Mouse (Mus musculus): ENCODE data around the gene Adap2. TPM values are rescaled to one million over a fixed set of nuclear protein-coding genes. Genes with fewer than 3 reads are reported as not detected.
A peak's percentile ranks its signal among the peaks of the same experiment; 100 is the strongest.

Adap2 gene
- polyA plus RNA-seq (2012; rRNA removed) = 1.2 and 3.1 TPM in 2 replicates

DNA sequence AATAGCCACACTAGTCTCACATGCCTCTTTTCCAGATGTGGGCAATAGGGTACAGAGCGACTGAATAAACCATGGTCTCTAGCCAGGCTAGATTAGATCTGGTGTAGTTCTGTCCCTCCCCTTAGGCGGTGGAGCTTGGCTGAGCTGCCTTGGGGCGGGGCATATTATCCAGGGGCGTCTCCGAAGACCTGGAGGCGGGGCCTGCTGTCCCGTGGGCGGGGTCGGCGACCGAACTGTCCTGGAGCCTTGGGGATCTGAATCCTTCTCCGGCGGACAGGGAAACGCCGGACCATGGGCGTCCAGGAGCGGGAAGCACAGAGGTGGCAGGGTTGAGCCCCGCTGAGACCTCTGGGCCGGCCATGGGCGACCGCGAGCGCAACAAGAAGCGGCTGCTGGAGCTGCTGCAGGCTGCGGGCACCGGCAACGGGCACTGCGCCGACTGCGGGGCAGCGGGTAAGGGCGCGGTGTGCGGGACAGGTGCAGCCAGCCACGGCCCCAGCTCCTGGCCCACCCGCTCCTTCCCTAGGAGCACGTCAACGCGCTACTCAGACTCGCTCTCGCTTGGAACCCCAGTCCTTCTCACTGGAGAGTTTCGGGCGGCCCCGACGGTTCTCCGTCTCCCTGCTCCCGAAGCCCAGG lies at the start of gene Adap2:
Adap2 (plus strand) TSS at position 249 of the 639 bp plus-strand sequence.
- peak; percentile 76 for DNase-seq (ENCODE audit: low read depth)

DNA sequence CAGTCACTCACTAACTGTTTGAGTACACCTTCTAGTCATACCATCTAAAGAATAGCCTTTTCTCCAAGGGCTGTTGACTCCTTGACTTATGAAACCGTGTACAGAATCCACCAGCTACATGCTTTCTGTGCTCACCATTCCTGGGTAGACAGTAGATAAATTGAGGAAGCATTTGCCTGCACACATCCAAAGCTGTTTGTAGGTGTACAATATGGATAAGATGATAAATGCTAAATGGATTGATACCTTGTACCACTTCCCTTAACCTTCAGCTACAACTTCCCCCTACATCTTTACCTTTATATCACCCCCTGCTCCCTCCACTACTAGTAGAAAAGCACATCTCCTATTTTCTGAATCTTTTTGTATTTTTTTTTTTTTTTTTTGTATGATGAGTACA lies 49.5 kb upstream of the Adap2 start:
- DNase-seq (ENCODE audit: low read depth) = no peak
- TF ChIP-seq CTCF (IDR thresholded peaks at IDR 0.05; ENCODE audit: borderline replicate concordance, extremely low read depth, insufficient read depth, insufficient read length) (no peak), POLR2A (IDR thresholded peaks at IDR 0.05; ENCODE audit: borderline replicate concordance, extremely low read depth, insufficient read depth, insufficient read length, poor library complexity, severe bottlenecking) (no peak)

More for the DNA sequence above, at the start of gene Adap2:
- TF ChIP-seq CTCF (IDR thresholded peaks at IDR 0.05; ENCODE audit: borderline replicate concordance, extremely low read depth, insufficient read depth, insufficient read length) (no peak), POLR2A (IDR thresholded peaks at IDR 0.05; ENCODE audit: borderline replicate concordance, extremely low read depth, insufficient read depth, insufficient read length, poor library complexity, severe bottlenecking) (no peak)

DNA sequence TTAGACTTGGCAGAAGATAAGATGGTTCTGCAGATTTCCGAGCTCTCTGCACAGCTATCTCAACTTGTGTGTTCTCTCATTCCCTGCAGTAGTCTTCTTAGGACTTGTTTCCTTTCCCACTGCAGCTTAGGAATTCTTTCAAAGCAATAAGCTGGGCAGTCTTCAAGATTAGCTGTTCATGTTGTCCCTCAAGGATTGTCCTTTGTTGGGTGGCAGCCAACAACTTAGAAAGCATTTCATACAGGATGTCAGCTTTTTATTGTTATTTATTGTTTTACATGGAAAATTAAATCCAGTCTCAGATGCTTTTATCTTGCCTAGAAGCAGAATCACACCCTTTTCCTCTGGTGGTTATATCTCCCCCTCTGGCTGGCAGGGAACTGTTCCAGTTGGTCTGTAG lies 37.5 kb upstream of the Adap2 start:
- no peak for DNase-seq (ENCODE audit: low read depth)
- TF ChIP-seq POLR2A (IDR thresholded peaks at IDR 0.05; ENCODE audit: borderline replicate concordance, extremely low read depth, insufficient read depth, insufficient read length, poor library complexity, severe bottlenecking) (no peak), CTCF (IDR thresholded peaks at IDR 0.05; ENCODE audit: borderline replicate concordance, extremely low read depth, insufficient read depth, insufficient read length) (no peak)

DNA sequence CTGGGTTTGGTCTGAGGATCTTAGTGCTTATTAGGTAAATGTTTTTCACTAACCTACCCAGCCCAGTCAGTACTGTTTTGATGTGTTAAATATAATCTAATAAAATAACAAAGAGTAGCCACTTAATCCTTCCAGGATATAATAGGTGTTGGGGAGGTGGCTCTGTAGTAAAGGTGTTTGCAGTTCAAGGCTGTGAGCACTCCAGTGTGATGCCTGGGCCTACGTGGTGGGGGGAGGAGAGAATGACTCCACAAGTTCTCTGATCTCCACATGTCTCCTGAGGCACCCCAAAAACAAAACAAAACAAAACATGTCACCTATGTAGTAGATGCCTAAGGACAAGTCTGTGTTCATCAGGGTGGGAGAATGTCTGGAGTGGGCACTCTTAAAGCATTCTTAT lies 21.9 kb upstream of the Adap2 start:
- no peak for TF ChIP-seq POLR2A (IDR thresholded peaks at IDR 0.05; ENCODE audit: borderline replicate concordance, extremely low read depth, insufficient read depth, insufficient read length, poor library complexity, severe bottlenecking)
- no peak for TF ChIP-seq CTCF (IDR thresholded peaks at IDR 0.05; ENCODE audit: borderline replicate concordance, extremely low read depth, insufficient read depth, insufficient read length)
- no peak for DNase-seq (ENCODE audit: low read depth)

DNA sequence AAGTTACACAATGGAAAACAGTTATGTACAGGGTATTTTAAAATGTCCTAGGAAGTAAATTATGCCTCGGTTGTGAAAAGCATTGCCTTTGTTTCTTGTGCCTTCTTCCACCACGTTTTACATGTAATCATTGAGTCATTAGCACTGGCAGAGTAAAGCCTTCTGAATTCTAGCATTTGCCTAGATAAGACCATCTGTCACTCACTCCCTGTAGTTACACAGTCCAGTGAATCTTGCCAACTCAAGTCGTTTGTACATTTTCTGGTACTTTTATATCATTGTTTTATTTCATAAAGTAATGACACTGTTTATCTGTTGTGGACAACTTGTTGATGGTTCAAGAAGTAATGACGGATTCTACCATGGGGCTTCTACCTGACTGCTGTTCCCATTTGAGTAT lies 19.2 kb upstream of the Adap2 start:
- peak; percentile 20 for DNase-seq (ENCODE audit: low read depth)
- no peak for TF ChIP-seq POLR2A (IDR thresholded peaks at IDR 0.05; ENCODE audit: borderline replicate concordance, extremely low read depth, insufficient read depth, insufficient read length, poor library complexity, severe bottlenecking)
- TF ChIP-seq CTCF (IDR thresholded peaks at IDR 0.05; ENCODE audit: borderline replicate concordance, extremely low read depth, insufficient read depth, insufficient read length) = no peak

DNA sequence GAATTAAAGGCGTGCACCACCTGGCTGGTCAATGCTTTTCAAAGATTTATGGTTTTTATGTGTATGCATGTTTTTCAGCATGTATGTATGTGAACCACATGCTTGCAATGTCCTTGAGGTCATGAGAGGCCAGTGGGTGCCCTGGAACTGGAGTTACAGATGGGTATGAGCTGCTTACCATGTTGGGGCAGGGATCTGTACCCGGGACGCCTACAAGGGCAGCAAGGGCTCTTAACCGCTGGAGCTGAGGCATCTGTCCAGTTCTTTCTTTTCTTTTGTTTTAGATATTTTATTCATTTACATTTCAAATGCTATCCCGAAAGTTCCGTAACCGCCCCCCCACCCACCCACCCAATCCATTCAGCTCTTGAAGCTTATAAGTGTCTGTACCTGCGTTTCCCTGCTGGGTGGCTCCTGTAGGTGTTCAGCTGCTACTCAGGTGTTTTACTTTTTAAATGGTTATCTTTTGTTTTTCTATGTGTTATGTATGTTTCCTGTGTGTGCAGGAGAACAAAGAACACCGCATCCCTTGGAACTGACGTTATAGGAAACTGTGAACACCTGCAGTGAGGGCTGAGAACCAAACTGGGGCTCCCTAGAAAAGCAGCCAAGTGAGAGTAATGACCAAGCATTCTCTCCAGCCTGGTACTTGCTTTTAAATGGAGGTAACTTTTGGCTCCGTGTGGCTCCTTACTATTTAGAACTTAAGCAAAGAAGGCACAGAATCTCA lies 17.8 kb upstream of the Adap2 start:
- TF ChIP-seq CTCF (IDR thresholded peaks at IDR 0.05; ENCODE audit: borderline replicate concordance, extremely low read depth, insufficient read depth, insufficient read length) (no peak), POLR2A (IDR thresholded peaks at IDR 0.05; ENCODE audit: borderline replicate concordance, extremely low read depth, insufficient read depth, insufficient read length, poor library complexity, severe bottlenecking) (no peak)
- no peak for DNase-seq (ENCODE audit: low read depth)

DNA sequence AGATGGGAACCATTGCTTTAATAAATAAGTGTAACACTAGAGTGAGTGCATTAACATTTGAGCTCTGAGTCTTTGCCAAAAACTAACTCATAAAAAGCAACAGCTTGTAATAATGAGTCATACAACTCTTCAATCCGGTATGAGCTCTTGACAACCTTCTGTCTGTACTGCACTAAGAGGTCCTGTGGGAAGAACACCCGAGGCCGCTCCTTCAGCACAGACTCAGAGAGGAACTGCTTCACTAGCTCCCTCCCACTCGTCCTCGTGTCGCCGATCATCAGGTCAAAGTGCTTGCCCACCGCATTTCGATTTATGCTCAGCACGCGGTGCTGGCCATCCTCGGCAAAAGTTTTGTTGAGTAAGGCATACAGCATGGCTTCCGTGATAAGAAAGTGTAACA lies 17.1 kb upstream of the Adap2 start:
- no peak for DNase-seq (ENCODE audit: low read depth)
- TF ChIP-seq CTCF (IDR thresholded peaks at IDR 0.05; ENCODE audit: borderline replicate concordance, extremely low read depth, insufficient read depth, insufficient read length) = no peak
- no peak for TF ChIP-seq POLR2A (IDR thresholded peaks at IDR 0.05; ENCODE audit: borderline replicate concordance, extremely low read depth, insufficient read depth, insufficient read length, poor library complexity, severe bottlenecking)

DNA sequence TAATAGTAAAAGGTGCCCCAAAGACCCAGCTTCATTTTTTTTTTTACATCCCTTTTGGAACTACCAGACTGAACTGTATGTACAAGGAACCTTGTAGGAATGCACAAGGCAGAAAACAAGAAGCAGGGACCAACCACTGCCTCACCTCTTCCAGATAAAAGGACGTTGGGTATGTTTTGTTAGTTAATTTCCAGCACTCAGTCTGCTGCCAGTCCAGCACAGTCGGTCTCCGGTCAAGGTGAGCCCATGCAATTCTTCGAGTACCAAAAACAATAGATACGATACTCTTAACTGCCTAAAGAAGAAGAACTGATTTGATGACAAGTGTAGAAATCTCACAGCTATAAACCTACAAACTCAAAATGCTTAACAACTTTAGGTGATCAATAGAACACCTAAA lies 16.1 kb upstream of the Adap2 start:
- TF ChIP-seq POLR2A (IDR thresholded peaks at IDR 0.05; ENCODE audit: borderline replicate concordance, extremely low read depth, insufficient read depth, insufficient read length, poor library complexity, severe bottlenecking) (no peak), CTCF (IDR thresholded peaks at IDR 0.05; ENCODE audit: borderline replicate concordance, extremely low read depth, insufficient read depth, insufficient read length) (no peak)
- DNase-seq (ENCODE audit: low read depth) = no peak

DNA sequence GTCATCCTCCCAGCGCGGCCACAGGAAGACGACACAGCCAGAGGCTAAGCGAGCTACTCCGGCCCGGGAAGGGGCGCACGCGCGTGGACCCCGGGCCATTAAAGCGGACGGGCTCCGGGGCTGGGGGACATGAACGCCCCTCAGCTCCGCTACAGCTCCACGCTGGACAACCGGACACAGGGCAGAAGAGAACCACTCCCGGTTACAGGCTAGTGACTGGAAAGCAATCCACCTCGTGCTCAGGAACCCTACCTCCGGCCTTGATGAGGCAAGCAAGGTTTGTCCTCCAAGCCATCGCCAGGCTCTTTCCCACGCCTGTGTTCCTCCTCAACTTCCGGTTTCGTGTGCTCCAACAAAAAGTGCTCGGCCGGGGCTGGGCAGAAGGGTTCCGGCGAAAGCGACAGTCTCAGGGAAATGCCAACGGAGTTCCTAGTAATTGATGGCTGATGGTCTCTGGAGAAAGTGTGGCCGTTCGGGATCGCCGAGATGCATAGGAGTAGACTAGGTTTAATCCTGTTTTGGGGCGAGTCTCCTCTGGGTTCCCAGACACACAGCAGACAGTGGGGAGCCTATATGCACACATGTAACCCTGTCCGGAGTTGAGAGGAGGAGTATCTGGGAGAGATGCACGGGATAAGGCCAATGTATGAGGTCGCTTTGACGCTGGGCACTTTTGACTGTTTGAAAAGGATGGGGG lies 11.9 kb upstream of the Adap2 start, which contains the start of gene Tefm:
Tefm (minus strand) TSS at position 351 of the 697 bp plus-strand sequence.
- peak; percentile 95 for DNase-seq (ENCODE audit: low read depth)
- TF ChIP-seq CTCF (IDR thresholded peaks at IDR 0.05; ENCODE audit: borderline replicate concordance, extremely low read depth, insufficient read depth, insufficient read length) = no peak
- TF ChIP-seq POLR2A (IDR thresholded peaks at IDR 0.05; ENCODE audit: borderline replicate concordance, extremely low read depth, insufficient read depth, insufficient read length, poor library complexity, severe bottlenecking) = peak; percentile 82; the same call in 1 of the 2 replicates

DNA sequence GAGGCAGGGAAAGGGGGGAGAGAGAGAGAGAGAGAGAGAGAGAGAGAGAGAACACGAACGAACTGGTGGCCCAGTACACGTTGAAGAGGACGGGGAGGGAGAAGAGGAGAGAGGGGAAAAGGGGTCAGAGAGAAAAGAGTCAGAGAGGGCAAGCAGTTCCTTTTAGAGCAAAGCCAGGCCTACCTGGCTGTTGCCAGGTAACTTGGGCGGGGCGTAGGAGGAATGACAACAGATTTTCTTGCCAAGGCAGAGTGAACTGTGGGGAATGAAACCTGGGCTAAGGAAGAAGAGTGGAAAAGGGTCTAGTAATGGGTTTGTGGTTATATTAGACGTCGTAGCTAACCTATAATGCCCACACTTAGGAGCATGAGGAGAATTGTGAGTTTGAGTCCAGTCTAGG lies 11.0 kb upstream of the Adap2 start:
- no peak for DNase-seq (ENCODE audit: low read depth)
- no peak for TF ChIP-seq POLR2A (IDR thresholded peaks at IDR 0.05; ENCODE audit: borderline replicate concordance, extremely low read depth, insufficient read depth, insufficient read length, poor library complexity, severe bottlenecking)
- TF ChIP-seq CTCF (IDR thresholded peaks at IDR 0.05; ENCODE audit: borderline replicate concordance, extremely low read depth, insufficient read depth, insufficient read length) = no peak

DNA sequence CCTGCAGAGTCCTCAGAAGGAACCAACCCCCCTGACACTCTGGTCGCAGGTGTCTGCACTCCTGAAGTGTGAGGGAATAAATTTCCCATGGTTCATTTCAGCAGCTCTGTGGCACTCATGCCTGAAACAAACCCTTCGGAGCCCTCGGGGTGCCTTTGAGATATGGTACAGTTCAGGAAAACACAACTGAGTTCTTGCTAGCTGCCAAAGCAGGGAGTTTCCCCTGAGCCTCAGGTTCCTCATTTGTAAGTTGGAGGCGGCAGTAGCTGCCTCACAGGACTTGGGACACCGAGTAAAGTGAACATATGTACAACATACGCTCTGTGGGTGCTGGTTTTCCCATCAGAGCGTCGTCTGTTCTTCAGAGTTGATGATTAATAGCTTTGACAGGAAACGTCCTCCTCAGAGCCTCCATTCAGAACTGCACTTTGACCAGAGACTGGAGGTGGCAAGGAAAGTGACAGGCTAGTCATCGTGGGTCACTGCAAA lies 8.1 kb upstream of the Adap2 start:
- DNase-seq (ENCODE audit: low read depth) = no peak
- TF ChIP-seq CTCF (IDR thresholded peaks at IDR 0.05; ENCODE audit: borderline replicate concordance, extremely low read depth, insufficient read depth, insufficient read length) = no peak
- TF ChIP-seq POLR2A (IDR thresholded peaks at IDR 0.05; ENCODE audit: borderline replicate concordance, extremely low read depth, insufficient read depth, insufficient read length, poor library complexity, severe bottlenecking) = no peak

Measured in brain, embryonic 14.5 days (tissue).